Mouse (Mus musculus) spleen, adult 2 months (tissue): ENCODE data around the gene Kdm8. TPM values are rescaled to one million over a fixed set of nuclear protein-coding genes. Genes with fewer than 3 reads are reported as not detected.
A peak's percentile ranks its signal among the peaks of the same experiment; 100 is the strongest.

Experiments used
- DNase-seq, 2 experiments: peaks; one replicate each; pipeline versions ENCODE4 v3.0.0 to v3.0.0-alpha.2; 2012 to 2021; ENCODE audit warnings: low spot score in 2 of 2, low read depth in 1 of 2
- H3K27ac ChIP-seq: fragments of 200-500 bp; 2 replicates; pipeline ENCODE4 v1.5.1; 2012; ENCODE audit warnings: low read length, inconsistent platforms; ENCODE audit not compliant: insufficient read depth
- H3K27me3 ChIP-seq: fragments of 200-500 bp; 2 replicates; pipeline ENCODE4 v1.6.1; 2012; ENCODE audit warnings: mild to moderate bottlenecking, moderate library complexity, low read length, inconsistent platforms; ENCODE audit not compliant: control insufficient read depth, insufficient read depth
- H3K36me3 ChIP-seq: fragments of 200-500 bp; 2 replicates; pipeline ENCODE4 v1.6.1; 2012; ENCODE audit warnings: mild to moderate bottlenecking, low read length, inconsistent platforms; ENCODE audit not compliant: control insufficient read depth, insufficient read depth
- H3K4me1 ChIP-seq: fragments of 200-500 bp; 2 replicates; pipeline ENCODE4 v1.6.1; 2011; ENCODE audit warnings: inconsistent platforms; ENCODE audit not compliant: control insufficient read depth, insufficient read depth, insufficient read length
- H3K4me3 ChIP-seq: fragments of 200-500 bp; 2 replicates; pipeline ENCODE4 v1.5.1; 2011; ENCODE audit warnings: mild to moderate bottlenecking, inconsistent platforms; ENCODE audit not compliant: insufficient read depth, insufficient read length; ENCODE audit errors: extremely low read depth
- CTCF ChIP-seq: fragments of 200-500 bp; IDR thresholded peaks from 2 replicates; pipeline ENCODE4 v1.5.1; 2011; ENCODE audit warnings: mild to moderate bottlenecking, inconsistent platforms; ENCODE audit not compliant: insufficient read depth, insufficient read length, insufficient replicate concordance; ENCODE audit errors: extremely low read depth
- POLR2A ChIP-seq: fragments of 200-500 bp; IDR thresholded peaks from 2 replicates; pipeline ENCODE4 v1.6.1; 2011; ENCODE audit warnings: low read depth, low read length, inconsistent platforms
- WGBS: fragments of 180-500 bp; shearing (Covaris S2); methylation state at CpG from one replicate; pipeline ENCODE4 v1.1.7; 2018; 5-methylcytosine and 5-hydroxymethylcytosine counted together
- polyA plus RNA-seq: library from polyadenylated mRNA; depleted of rRNA; stranded (reverse); fragments of >200 nt; gene quantifications from 2 replicates; pipeline ENCODE4 v1.2.3, GENCODE M21; 2012

Gene Kdm8
- polyA plus RNA-seq, 1 experiment = 3.8 TPM

DNA sequence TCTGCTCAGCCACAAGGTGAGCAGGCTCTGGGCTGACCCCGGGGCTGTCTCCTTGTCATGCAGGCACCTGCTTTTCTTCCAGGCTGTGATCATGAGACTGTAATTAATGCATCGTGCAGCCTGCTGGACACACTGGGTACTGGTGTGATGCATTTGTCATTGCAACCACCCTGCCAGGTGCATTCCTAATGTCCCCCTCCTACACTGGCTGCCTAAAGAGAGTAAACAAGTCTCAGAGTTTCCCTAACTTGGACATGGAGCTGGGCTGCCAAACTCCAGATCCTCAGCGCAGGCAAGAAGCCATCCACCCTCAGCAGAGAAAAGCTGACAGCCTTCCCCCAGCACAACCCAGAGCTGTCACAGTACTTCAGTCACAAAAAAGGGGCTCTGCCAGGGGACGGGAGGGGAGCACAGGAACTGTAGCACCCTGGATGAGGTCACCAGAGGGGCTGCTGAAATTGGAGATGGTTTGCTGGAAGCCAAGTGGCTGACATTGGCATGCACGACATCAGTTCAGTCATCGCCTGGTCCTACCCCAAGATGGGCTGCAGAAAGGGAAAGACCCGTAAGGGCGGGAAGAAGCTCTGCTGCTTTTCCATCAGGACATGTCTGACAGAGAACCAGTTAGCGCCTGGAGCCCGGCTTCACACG, 31.2 kb downstream of the Kdm8 start:
- Histone ChIP-seq H3K4me1 (peaks cover 47% of the 10 kb centered on the region), H3K4me3 (no peak overlapping the region), H3K36me3 (peaks cover 8% of the 10 kb centered on the region; the same call in 1 of the 2 replicates), H3K27me3 (no peaks in the 10 kb centered on the region), H3K27ac (peak overlapping the region; percentile 42)
- WGBS = 68% methylated on average over 11 of the region's 11 CpGs
- TF ChIP-seq POLR2A (no peak), CTCF (no peak)
- no peak for DNase-seq

DNA sequence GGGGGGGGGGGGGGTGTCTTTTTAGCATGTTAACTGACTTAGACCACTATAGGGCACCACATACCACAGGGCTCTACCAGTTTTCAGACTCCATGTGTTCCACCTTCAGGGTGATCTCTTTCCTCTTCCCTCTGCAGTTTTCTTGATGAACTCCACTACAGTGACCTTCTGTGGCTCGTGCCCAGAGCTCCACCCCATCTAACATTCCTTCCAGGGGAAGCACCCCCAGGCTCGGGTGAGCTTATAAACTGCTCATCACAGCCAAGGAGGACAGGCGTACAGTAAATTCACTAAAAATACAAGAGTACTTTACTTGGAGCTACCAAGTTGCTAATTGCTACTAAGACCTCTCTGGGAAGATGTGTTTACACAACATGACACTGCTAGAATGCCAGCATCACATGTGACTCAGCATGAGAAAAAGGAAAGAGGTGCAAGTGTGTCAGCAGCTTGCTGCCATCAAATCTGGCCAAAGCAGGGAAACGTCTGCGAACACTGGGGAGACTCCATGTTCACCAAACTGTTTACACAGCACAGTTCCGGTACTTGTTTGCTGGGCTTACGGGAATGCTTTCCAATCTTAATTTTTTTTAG, 34.0 kb downstream of the Kdm8 start:
- WGBS = 84% methylated on average over 7 of the region's 7 CpGs
- DNase-seq = no peak
- Histone ChIP-seq H3K27ac (no peak overlapping the region), H3K27me3 (no peaks in the 10 kb centered on the region), H3K4me1 (peaks cover 35% of the 10 kb centered on the region), H3K4me3 (no peak overlapping the region), H3K36me3 (peaks cover 12% of the 10 kb centered on the region; the same call in 1 of the 2 replicates)
- TF ChIP-seq CTCF (no peak), POLR2A (no peak)

DNA sequence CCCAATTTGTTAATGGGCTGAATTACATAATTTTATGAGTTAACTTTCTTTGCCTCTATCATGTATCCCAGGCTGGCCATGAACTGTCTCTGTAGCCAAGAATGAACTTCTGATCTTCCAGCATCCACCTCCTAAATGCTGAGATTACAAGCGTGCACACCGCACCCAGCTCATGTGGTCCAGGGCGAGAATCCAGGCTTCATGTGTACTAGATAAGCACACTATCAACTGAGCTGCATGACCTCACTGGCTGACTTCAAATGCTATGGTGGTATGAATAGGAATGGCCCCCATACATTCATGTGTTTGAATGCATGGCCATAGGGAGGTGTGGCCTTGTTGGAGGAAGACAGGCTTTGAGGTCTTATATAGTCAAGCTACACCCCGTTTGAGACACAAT, 36.0 kb downstream of the Kdm8 start:
- peaks cover 33% of the 10 kb centered on the region for H3K4me1 ChIP-seq
- WGBS = 88% methylated on average over 4 of the region's 4 CpGs
- no peak overlapping the region for H3K27ac ChIP-seq
- no peak overlapping the region for H3K4me3 ChIP-seq
- no peak for DNase-seq
- no peaks in the 10 kb centered on the region for H3K27me3 ChIP-seq
- TF ChIP-seq CTCF (no peak), POLR2A (no peak)
- peaks cover 14% of the 10 kb centered on the region for H3K36me3 ChIP-seq

DNA sequence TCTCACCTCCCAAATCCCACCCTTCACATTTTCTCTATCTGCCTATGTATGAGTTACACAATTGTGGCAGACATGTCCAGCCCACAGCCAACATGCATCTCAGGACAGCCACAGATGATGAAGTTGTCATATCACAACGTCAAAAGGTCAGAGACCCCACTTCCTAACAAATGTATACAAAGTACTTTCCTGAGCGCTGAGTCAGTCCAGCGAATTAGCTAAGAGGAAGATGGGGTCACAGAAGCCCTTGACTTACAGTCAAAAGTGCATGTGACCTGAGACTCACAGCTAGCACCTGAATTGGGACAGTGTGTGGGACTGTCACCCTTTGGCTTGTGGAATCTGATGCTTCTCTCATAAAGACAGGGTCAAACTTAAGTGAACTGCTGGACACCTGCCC, 37.9 kb downstream of the Kdm8 start:
- TF ChIP-seq POLR2A (no peak), CTCF (no peak)
- Histone ChIP-seq H3K27ac (no peak overlapping the region), H3K36me3 (peaks cover 14% of the 10 kb centered on the region), H3K27me3 (no peaks in the 10 kb centered on the region), H3K4me1 (peaks cover 28% of the 10 kb centered on the region), H3K4me3 (no peak overlapping the region)
- WGBS = 78% methylated on average over 3 of the region's 3 CpGs
- DNase-seq = no peak

DNA sequence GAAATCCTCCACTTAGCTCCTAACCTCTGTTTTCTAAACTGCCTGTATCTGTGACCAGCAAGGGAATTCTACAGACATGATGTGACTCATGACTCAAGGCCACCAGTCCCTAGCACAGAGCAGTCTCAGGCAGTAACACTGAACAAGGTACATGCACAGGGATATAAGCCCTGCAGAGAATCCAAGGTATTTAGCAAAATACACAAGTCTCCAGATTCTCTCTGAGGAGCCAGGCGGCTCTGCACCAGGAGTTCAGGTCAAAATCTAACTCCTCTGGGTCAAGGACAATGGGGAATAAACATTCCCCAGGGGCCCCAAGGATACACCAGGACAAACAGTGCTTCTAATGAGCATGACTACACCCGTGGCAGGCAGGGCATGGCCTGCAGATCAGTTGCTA, 38.4 kb downstream of the Kdm8 start:
- Histone ChIP-seq H3K4me3 (no peak overlapping the region), H3K4me1 (peaks cover 25% of the 10 kb centered on the region), H3K36me3 (peaks cover 13% of the 10 kb centered on the region), H3K27me3 (no peaks in the 10 kb centered on the region), H3K27ac (no peak overlapping the region)
- TF ChIP-seq POLR2A (no peak), CTCF (no peak)
- WGBS = 92% methylated on average over 2 of the region's 2 CpGs
- DNase-seq = no peak

DNA sequence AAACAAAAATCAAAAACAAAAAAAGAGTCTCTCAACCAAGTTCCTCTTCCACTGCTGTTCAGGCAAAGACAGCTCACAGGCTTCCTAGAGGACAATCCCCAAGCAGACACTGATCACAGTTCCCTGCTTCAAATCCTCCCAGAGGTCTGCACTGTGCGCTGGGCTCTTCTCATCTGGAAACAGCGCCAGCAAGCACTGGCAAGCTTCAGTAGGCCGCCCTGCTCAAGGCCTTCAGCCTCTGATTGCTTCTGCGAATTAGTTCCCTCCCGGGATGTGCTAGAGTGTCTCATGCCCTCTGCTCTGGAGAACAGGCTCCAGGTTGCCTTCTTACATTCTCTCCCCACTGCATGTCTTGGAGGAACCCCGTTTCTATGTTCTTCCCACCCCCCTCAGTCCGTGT, 40.3 kb downstream of the Kdm8 start:
- Histone ChIP-seq H3K27ac (peak overlapping the region; percentile 40), H3K4me1 (peaks cover 40% of the 10 kb centered on the region), H3K27me3 (no peaks in the 10 kb centered on the region), H3K4me3 (no peak overlapping the region), H3K36me3 (peaks cover 13% of the 10 kb centered on the region)
- no peak for DNase-seq
- TF ChIP-seq CTCF (no peak), POLR2A (no peak)
- WGBS = 90% methylated on average over 7 of the region's 7 CpGs

DNA sequence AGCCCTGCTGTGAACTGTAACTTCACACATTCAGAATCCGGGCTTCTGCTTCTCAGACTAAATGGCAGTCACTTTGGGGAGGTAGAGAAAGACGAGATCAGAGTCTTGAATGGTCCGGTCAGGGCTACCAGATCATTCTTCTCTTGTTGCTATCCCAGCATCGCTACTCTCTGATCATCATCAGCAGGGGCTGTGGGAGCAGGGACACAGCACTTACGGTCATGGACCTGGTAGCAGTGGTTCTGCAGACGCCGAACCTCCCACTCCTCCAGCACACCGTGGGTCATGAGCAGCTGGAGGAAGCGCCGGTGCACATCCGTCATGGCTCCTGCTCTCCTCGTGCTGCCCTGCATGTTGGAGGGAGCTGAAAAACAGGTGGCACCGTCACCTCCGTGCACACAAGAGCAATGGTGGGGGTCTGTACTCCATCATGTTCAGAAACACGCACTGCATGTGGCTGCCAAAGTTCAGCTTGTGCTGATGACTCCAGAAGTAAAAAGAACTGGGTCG, 41.7 kb downstream of the Kdm8 start:
- TF ChIP-seq POLR2A = no peak
- no peak for TF ChIP-seq CTCF
- 78% methylated on average over 16 of the region's 16 CpGs for WGBS
- H3K4me3 ChIP-seq = no peak overlapping the region
- no peaks in the 10 kb centered on the region for H3K27me3 ChIP-seq
- H3K4me1 ChIP-seq = peaks cover 46% of the 10 kb centered on the region
- no peak for DNase-seq
- peaks cover 12% of the 10 kb centered on the region for H3K36me3 ChIP-seq
- peak overlapping the region; percentile 91 for H3K27ac ChIP-seq
